Mouse (Mus musculus): ENCODE data around the gene Cd70.

Cd70 gene

DNA sequence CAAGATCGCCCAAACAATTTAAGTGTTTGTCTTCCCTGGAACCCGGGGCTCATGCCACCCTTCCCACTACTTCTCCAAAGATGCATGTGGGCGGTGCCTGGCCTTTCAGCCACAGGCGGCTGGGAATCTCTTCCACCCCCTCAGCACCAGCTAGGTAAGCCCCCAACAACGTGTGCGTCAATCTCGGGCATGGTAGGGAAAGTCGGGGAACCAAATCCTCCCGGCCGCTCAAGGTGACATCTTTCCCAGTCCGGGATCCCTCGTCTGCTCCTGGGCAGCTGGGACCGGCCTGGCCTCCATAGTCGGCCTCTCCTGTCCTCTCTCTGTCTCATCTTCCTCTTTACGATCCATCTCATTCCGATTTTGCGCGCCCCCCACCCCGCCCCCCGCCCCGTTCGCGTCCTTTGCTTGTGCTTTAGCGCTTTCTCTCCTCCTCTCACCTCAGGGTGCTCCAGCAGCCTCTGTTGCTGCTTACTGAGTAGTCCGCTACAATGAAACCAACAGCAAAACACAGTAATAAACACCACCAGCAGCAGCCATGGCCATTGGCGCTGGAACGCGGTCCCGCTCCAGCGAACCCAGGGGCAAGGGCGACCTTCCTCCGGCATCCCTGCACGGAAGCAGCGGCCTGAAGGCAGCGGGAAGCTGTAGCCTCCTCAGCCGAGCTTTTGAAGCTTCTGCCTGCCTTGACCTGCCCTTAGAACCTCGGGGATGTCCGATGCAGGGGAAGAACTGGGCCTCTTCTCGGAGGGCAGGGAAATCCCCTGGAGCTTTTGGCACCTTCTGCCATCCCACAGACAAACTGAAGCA, at the start of gene Cd70:
Cd70 (minus strand) TSS at position 784 of the 810 bp plus-strand sequence.
- DNase-seq, result no peak

DNA sequence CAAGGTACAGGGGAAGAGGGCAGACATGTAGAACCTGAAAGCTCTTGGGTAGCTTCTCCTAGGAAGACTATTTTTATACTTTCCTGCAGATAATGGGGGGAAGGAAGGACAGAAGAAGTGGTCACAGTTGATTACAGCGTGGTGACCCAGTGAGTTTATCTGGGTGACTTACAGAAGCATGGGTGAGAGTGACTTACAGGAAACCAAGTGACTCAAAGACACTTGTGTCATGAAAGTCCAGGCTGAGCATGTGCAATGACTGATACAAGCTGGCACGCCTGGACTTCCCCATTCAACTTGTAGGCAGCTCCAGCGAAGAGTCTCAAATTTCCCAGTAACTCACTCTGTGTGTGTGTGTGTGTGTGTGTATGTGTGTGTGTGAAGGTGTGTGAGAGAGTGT, 48.7 kb upstream of the Cd70 start:
- no peak for DNase-seq

DNA sequence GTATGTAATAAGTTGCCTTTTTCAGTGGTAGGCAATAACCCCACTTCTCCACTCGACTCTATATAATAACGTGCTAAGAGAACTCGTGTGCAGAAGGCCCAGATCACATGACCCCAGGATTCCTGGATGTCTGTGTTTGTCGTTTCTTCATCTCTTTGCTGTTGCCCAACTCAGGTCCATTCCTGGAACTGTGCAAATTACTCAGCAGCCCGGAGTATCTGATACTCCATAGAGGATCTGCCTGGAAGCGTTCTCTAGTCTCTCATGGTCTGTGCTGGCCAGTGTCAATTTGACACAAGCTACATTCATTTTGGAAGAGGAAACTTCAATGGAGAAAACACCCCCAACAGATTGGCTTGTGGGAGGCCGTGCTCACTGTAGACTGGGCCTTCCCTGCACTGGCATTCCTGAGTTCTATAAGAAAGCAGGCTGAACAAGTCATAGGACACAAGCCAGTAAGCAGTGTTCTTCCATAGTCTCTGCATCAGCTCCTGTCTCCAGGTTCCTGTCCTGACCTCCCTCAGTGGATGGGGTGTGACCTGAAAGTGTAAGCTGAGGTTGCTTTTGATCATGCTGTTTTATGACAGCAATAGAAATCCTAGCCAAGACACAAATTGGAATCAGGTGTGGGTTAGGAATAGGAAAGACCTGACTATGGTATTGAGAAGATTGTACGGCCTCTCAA, 45.9 kb upstream of the Cd70 start:
- DNase-seq, result no peak

GRCm38 (mm10) chr17:57194771-57195170, 45.2 kb upstream of the Cd70 start:
- no peak for DNase-seq

DNA sequence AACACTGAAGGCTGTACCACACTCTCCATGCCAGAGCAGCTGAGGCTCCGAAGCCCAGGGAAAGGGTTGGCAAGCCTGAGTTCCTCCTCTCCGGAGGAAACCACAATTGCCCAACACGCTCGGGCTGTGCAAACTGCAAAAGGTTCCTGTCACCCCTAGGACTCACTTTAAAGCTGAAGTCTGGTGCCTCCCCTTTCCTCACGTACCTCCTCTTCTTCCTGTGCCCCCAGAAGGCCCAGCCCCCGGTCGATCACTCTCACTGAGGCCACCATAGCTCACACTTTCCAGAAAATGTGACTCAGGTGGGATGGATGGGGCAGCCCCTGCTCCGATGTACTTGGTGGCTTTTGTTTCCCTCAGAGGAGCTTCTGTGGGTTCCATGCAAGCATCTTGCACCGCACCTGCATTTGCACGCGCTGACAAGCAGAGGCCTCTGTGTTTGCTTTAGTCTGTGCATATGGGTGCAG, 44.5 kb upstream of the Cd70 start, which contains the start of gene Tnfsf14:
Tnfsf14 (minus strand) TSS at position 137 of the 467 bp plus-strand sequence.
- no peak for DNase-seq

DNA sequence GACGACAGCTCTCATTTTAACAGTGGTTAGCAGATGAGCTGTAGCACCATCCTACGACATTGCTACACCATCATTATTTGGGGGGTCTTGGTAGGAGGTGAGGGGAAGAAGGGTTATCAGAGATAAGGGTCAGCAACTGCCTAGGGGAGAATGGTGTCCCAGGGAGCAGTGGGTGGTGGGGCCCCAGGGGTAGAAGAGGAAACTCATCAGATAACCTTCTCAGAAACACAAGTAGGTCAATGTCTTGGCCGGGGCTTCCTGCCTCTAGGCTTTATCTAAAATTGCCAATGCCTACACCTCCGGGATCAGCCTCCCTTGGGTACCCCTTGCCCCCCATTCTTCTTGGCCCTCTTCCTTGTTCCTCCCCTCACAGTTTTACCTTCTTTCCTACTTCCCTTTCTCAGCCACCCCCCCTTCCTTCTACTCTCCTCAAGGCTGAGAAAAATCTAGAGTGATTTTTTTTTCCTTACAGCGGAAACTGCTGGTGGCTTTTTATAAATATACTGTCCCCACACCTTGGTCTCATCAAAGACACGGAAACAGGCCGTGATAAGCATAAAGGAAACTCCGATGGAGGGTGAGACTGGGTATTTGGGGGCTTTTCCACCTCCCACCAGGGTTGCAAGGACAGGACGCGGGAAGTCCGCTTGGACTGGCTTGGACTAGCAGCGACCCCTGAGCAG, 39.1 kb upstream of the Cd70 start:
- no peak for DNase-seq

GRCm38 (mm10) chr17:57185641-57186040, 36.1 kb upstream of the Cd70 start:
- no peak for DNase-seq

- no peak for DNase-seq
Measured at GRCm38 (mm10) chr17:57182871-57183270, 33.3 kb upstream of the Cd70 start.

GRCm38 (mm10) chr17:57180363-57180762, 30.8 kb upstream of the Cd70 start:
- DNase-seq, result no peak

DNA sequence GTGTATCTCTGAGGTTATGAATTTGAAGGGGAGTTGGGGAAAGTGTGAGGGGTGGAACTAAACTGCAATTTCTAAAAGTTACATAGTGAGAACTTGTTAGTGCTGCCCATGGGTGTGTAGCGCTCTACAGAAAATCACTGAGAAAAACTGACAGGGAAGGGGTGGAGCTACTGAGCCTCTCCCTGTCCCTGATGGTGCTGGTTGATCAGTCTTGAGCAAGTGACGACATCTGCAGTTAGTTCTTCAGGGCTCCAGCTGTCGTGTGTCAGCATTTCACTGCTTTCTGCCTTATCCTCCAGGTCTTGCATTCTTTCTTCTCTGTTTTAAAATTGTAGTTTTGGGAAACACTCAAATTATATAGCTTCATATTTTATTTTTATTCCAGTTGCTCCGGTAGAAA, 23.8 kb upstream of the Cd70 start:
- no peak for DNase-seq

- no peak for DNase-seq
Measured at GRCm38 (mm10) chr17:57172378-57172777, 22.8 kb upstream of the Cd70 start.

GRCm38 (mm10) chr17:57170616-57171260, 21.2 kb upstream of the Cd70 start:
- no peak for DNase-seq

- peak; percentile 84 for DNase-seq
Measured at GRCm38 (mm10) chr17:57166800-57167791, 17.5 kb upstream of the Cd70 start.

DNA sequence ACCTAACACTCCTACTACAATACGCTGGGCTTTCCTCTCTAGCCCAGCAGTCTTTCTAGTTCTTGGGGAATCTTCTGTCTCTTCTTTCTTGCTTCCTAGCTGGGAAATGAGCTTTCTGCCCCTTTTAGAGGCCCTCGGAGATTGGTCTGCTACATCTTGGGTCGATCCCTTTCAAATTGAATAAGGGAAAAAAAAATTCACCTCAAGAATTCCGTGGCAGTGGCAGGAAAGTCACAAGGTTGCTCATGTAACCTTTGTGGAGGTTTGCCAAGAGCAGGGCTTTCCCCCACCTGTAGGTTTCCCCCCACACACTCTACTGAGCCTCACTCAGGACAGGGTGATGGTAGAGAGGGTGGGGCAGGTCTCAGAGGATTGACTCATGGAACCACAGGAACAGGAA, 4.2 kb upstream of the Cd70 start:
- DNase-seq, result no peak

GRCm38 (mm10) chr17:57153006-57153405, 3.4 kb upstream of the Cd70 start:
- no peak for DNase-seq

DNA sequence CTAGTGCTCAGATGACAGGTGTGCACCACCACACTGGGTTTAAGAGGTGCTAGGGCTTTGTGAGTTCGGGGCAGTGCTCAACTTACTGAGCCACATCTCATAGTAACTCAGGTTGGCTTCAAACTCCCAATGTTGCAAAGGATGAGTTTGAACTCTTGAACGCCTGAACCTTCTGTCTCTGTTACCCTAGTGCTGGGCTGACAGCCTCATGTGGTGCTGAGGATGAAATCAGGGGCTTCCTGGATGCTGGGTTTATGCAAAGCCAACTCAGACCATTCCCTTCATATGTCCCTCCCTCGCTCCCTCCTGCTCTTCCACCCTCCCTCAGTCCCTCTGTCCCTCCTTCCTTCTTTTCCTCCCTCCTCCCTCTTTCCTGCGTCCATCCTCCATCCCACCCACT, 1.2 kb downstream of the Cd70 start:
- no peak for DNase-seq

DNA sequence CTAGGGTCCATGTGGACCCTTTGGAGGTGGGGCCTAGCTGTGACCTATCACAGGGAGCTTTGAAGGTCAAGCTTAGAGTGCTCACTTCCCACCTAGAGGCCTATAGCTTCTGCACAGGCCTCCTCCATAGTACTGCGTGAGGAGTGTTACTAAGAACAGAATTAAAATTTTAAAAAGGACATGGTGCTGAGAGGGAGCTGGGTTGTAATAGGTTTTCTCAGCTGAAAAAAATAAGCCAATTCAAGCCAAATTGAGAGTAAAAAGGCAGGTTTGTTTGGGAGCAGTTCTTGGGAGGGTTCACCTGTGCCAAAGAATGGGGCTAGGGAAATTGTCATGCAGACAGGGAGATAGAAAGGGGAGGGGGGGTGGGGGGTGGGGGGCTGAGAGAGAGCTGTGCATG, 4.5 kb downstream of the Cd70 start:
- DNase-seq, result no peak

DNA sequence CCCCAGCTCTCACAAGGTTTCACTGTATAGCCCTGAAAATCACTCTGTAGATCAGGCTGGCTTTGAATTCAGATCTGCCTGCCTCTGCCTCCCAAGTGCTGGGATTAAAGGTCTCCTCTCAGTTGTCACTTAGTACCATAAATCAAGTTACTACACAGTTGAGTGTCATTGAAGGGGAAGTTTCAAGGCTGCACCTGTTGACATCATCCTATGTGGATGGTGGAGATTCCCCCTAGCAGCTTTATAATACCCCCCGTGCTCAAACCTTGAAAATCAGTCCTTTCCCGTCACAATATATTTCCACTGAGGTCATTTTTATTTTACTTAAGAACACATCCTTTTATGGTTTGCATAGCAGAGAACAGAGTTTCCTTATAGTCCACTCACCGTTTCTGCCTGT, 5.9 kb downstream of the Cd70 start:
- no peak for DNase-seq

- DNase-seq, result no peak
Measured at GRCm38 (mm10) chr17:57139708-57140107, 9.9 kb downstream of the Cd70 start.

DNA sequence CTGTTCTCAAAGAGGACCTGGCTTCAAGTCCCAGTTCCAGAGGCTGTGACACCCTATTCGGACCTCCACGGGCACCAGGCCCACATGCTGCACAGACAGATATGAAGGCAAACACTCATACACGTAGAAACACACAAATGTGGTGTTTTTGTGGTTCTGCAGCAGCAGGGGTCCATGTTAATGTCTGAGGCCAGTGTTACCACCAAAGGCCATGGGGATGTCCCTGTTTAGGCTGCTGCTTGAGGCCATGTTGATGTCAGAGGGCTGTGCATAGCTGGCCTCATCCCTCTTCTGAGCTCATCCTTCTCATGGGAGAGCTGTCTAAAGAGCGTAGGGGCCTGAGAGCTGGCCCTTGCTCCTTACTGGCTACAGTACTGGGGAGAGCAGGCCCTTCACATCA, 10.9 kb downstream of the Cd70 start:
- DNase-seq, result no peak

DNA sequence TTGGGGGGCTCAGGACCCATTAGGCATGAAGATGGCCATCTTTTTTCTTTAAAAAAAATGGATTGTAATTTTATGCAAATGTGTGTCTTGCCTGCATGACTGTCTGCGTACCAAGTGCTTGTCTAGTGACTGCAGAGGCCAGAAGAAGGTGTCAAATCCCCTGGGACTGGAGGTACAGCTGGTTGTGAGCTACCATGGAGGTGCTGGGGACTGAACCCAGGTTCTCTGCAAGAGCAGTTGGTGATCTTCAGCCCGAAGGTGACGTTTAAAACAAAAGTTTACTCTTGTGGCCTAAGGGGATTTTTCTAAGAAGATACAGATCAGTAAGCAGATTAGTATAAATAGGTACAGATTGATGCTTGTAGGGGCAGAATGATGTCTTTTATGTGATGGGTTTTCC, 13.9 kb downstream of the Cd70 start:
- no peak for DNase-seq

DNA sequence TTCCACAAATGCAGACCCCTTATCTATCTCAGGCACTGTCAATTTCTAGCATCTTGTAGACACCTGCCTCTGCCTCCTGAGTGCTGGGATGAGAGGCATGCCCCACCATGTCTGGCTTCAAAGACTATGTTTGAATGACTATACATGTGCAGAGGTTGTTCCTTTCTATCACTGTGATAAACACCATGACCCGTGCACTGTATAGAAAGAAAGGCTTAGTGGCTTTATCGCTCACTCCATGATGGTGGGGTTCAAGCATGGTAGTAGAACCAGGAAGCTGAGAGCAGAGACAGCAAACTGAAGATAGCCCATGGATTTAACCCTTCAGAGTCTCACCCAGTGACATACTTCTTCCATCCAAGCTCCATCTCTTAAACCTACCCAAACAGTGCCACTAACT, 14.9 kb downstream of the Cd70 start:
- no peak for DNase-seq
